Mouse (Mus musculus) 3134 (cell line): ENCODE results near the gene Rassf4.
"Not testable (repeated sequence)": the region's sequence is repeated elsewhere in the genome, so short reads cannot be mapped to it uniquely, and the experiment has no call there.

Experiments
- DNase-seq: peaks from one replicate; pipeline ENCODE4 v3.0.0-alpha.2; 2011; ENCODE audit warnings: low spot score; ENCODE audit not compliant: insufficient read length; ENCODE audit errors: extremely low read depth

The Rassf4 gene

GRCm38 (mm10) chr6:116638871-116639270 is 34.9 kb downstream of the Rassf4 start:
- no peak for DNase-seq

- DNase-seq = no peak
Measured at GRCm38 (mm10) chr6:116637496-116637895, 36.3 kb downstream of the Rassf4 start.

- DNase-seq = no peak
Measured at GRCm38 (mm10) chr6:116636581-116637235, 37.0 kb downstream of the Rassf4 start.

GRCm38 (mm10) chr6:116635251-116636180 is 38.2 kb downstream of the Rassf4 start:
- DNase-seq = no peak

DNA sequence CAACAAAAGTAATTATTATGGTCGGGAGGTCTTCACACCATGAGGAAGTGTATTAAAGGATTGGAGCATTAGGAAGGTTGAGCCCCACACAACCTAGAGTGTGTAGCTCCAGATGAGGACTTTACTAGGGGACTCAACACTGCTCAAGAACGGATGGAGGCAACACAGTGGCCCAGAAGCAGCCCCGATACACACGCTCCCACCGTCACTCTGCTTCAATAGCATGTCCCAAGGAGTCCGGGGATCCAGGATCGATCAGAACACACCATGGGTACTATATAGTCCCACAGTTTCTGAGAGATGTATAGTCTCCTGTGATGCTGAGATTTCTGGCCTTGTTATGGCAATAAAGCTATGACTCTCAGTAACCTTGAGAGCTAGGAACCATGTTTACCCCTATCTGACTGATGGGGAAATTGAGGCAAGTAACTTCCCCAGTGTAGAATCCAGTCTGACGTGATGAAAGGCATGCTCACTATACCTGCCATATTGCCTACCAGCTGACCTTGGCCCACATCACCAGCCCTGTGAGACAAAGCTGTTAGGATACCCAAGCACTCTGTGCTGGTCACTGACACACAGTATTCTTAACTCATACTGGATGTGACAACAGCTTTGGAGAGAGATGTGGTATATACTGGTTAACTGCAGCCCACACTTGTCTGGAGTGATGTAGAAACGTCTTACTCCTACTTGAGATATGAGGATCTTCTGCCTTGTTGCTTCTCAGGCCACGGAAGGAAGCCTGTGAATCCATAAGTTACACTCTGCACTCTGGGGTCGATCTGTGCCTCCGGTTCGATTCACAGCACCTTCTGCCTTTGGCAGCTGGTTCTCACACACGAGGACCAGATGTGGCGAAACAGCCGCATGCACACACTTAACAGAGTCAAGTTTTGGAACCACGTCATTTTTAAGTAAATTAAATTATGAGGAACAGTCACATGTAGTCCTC is 39.7 kb downstream of the Rassf4 start:
- DNase-seq = no peak

- no peak for DNase-seq
Measured at GRCm38 (mm10) chr6:116632129-116632528, 41.6 kb downstream of the Rassf4 start.

- no peak for DNase-seq
Measured at GRCm38 (mm10) chr6:116629766-116630165, 44.0 kb downstream of the Rassf4 start.

DNA sequence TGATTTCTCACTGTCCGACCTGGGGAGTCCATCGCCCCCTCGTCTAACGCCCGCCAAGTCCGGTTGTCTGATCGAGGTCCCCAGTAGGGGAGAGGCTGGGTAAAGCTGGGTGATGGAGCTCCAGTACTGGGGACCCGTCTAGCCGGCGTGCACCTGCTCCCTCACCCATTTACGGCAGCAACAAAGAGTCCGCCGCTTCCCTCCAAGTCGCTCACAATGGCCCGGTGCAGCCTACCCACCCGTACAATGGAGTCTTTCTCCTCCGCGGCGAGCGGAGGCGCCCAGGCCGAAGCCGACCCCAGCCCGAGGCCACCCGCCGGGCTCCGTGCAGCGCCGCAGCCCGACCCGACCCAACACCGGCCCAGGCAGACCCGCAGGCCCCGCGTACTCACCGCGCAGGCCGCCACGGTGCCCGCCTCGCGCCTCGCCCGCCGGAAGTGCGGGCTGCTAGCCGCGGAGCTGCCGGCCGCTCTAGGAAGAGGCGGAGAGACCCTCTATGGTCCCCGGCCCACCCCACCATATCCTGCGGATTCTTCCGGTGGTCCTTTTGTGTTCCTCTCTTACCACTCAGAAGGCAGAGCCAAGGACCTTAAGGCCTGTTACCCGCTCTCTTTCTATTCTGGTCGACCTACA is 45.1 kb downstream of the Rassf4 start, which contains the start of gene Zfp422:
Zfp422 (minus strand) TSS at position 461 of the 633 bp plus-strand sequence.
- DNase-seq = peak; percentile 66

DNA sequence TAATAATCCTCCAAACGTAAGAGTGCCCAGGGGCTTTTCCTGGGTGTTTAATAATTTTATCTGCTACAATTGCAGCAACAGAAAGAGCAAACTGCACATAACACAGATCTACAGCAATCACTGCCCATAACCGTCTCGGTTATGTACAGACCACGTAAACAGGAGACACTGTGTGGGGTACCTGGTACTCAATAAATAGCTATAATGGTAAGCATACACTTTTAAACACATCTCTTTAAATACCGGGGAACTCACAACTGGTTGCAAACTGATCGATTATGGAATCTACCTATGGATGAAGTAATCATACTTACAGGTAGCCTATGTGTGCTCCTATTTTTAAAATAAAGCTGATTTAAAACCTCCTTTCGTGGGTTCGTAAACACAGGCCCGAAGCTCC is 45.7 kb downstream of the Rassf4 start:
- DNase-seq = no peak

- not testable (repeated sequence) for DNase-seq
Measured at GRCm38 (mm10) chr6:116626417-116626816, 47.3 kb downstream of the Rassf4 start.

- no peak for DNase-seq
Measured at GRCm38 (mm10) chr6:116621318-116622023, 52.3 kb downstream of the Rassf4 start.

GRCm38 (mm10) chr6:116618073-116618472 is 55.7 kb downstream of the Rassf4 start:
- DNase-seq = no peak

DNA sequence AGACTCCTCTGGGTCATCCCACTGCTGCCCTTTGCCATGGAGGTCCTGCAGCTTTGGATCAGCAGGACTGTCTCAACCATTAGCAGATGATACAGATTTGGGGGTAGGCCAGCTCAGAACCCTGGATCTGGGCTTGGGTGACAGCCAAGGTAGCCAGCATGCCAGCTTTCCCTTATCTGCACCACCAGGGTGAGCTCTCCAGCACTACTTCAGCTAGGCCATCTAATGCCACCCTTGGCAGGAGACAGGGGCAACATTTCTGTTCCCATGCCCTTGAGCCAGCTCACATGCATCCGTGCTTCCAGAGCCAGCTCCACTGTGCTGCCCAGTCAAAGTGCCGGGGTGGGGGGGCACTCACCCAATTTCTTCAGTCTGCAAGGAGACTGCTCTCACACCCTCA is 58.0 kb downstream of the Rassf4 start:
- DNase-seq = no peak

DNA sequence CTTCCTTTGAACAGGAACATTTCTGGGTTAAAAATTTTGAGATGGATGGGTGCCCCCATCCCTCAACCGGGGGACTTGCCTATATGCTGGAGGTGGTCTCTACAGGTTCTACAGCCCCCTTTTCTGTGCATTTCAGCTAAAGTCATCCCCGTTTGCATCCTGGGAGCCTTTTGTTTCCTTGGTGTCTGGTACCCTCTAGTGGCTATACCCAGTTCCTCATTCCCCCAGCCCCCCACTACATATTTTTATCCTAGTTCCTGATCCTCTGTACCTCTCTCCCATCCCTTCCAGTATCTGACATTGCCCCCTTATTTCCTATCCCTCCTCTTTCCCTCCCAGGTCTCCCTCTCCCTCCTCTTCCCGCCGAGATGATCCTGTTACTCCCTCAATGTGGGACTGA is 66.5 kb downstream of the Rassf4 start:
- DNase-seq = no peak

GRCm38 (mm10) chr6:116600969-116601368 is 72.8 kb downstream of the Rassf4 start:
- DNase-seq = not testable (repeated sequence)

DNA sequence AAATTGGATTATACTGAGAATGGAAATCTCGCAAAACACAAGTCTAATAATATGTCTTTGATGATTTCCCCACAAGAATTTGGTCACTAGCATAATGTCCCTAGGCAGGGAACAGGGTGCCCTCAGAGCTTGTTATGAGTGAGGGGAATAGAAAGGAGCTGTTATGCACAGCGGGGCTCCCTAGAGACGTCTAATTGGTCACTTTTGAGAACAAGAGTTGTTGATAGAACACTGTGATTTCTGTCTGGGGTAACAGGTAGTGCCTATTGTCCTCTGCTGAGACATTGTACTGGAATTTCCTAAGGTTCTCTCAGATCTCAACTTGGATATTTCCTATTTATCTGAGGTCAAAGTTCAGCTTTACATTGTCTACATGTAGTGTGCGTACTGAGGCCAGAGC is 89.7 kb downstream of the Rassf4 start, which contains the start of gene Olfr215:
Olfr215 (minus strand) TSS at position 101 of the 400 bp plus-strand sequence.
- DNase-seq = no peak
